Mouse (Mus musculus) spleen, adult 2 months (tissue): Measurements from ENCODE around the gene Wwox.
A peak's percentile ranks its signal among the peaks of the same experiment; 100 is the strongest.

ENCODE experiments used
- CTCF ChIP-seq: fragments of 200-500 bp; IDR thresholded peaks from 2 replicates; pipeline ENCODE4 v1.5.1; 2011; ENCODE audit warnings: mild to moderate bottlenecking, inconsistent platforms; ENCODE audit not compliant: insufficient read depth, insufficient read length, insufficient replicate concordance; ENCODE audit errors: extremely low read depth
- POLR2A ChIP-seq: fragments of 200-500 bp; IDR thresholded peaks from 2 replicates; pipeline ENCODE4 v1.6.1; 2011; ENCODE audit warnings: low read depth, low read length, inconsistent platforms

GRCm38 (mm10) chr8:114460600-114460999 lies 21.1 kb downstream of the Wwox start:
- TF ChIP-seq POLR2A (no peak), CTCF (peak; percentile 22; the same call in 1 of the 2 replicates)
